Mouse (Mus musculus): ENCODE measurements at regions not wholly inside any gene's neighbourhood (a gene's known extent, or its start where the extent isn't known, plus 50 kb on each side); places are given as distances from the start of the nearest gene placed in this dataset.

GRCm38 (mm10) chr16:19839831-19840230, 79.8 kb downstream of the B3gnt5 start:
- TF ChIP-seq CHD2 (IDR thresholded peaks at IDR 0.05; ENCODE audit: low read depth, low read length) (no peak), HCFC1 (IDR thresholded peaks at IDR 0.05; ENCODE audit: borderline replicate concordance, insufficient read depth, low read length) (no peak)
